Mouse (Mus musculus) ES-E14 (cell line): ENCODE results near the gene Sept5. TPM values are rescaled to one million over a fixed set of nuclear protein-coding genes. Genes with fewer than 3 reads are reported as not detected.

Experiments used
- DNase-seq: peaks from one replicate; pipeline ENCODE4 v3.0.0-alpha.2; 2013; ENCODE audit warnings: low read depth, low spot score
- H3K27ac ChIP-seq: 2 replicates; pipeline ENCODE4 v1.5.1; 2012; ENCODE audit warnings: low read depth, mild to moderate bottlenecking, low read length, moderate library complexity, mixed read lengths; ENCODE audit not compliant: poor library complexity, insufficient read depth, severe bottlenecking
- H3K36me3 ChIP-seq: 2 replicates; pipeline ENCODE4 v1.6.1; 2012; ENCODE audit warnings: mild to moderate bottlenecking, low read length, moderate library complexity, mixed read lengths; ENCODE audit not compliant: control insufficient read depth, poor library complexity, insufficient read depth, severe bottlenecking
- H3K4me1 ChIP-seq, 2 experiments: fragments of 150-350 bp in 1 of 2; sonication (generic) in 1 of 2; 2 replicates each; pipeline ENCODE4 v1.6.1; 2012; ENCODE audit warnings: low read length in 2 of 2, mild to moderate bottlenecking in 1 of 2, mixed read lengths in 1 of 2; ENCODE audit not compliant: control insufficient read depth in 2 of 2, insufficient read depth in 2 of 2, poor library complexity in 1 of 2
- H3K4me3 ChIP-seq, 2 experiments: fragments of 150-350 bp in 1 of 2; sonication (generic) in 1 of 2; 2 replicates each; pipeline ENCODE4 v1.5.1; 2012; ENCODE audit warnings: low read length in 2 of 2, low read depth in 1 of 2, mild to moderate bottlenecking in 1 of 2, mixed read lengths in 1 of 2; ENCODE audit not compliant: insufficient read depth in 1 of 2, poor library complexity in 1 of 2, severe bottlenecking in 1 of 2
- H3K9ac ChIP-seq: 2 replicates; pipeline ENCODE4 v1.6.1; 2012; ENCODE audit warnings: low read depth, mild to moderate bottlenecking, low read length, mixed read lengths; ENCODE audit not compliant: poor library complexity, insufficient read depth, severe bottlenecking
- H3K9me3 ChIP-seq: fragments of 150-350 bp; sonication (generic); 2 replicates; pipeline ENCODE4 v1.6.1; 2012; ENCODE audit warnings: low read depth, mild to moderate bottlenecking, low read length; ENCODE audit not compliant: control insufficient read depth, insufficient read depth
- CHD2 ChIP-seq: IDR thresholded peaks from 2 replicates; pipeline ENCODE4 v1.6.1; 2014; ENCODE audit warnings: mild to moderate bottlenecking, low read depth, low read length, inconsistent platforms
- HCFC1 ChIP-seq: IDR thresholded peaks from 2 replicates; pipeline ENCODE4 v1.6.1; 2012; ENCODE audit warnings: low read length, inconsistent platforms, borderline replicate concordance; ENCODE audit not compliant: insufficient read depth
- MAFK ChIP-seq: IDR thresholded peaks from 2 replicates; pipeline ENCODE4 v1.6.1; 2014; ENCODE audit warnings: mild to moderate bottlenecking, low read depth, low read length, inconsistent platforms; ENCODE audit not compliant: insufficient read depth
- ZC3H11A ChIP-seq: IDR thresholded peaks from 2 replicates; pipeline ENCODE4 v1.6.1; 2012; ENCODE audit warnings: low read depth, mild to moderate bottlenecking, inconsistent platforms, low read length, borderline replicate concordance
- ZNF384 ChIP-seq: IDR thresholded peaks from 2 replicates; pipeline ENCODE4 v1.6.1; 2012; ENCODE audit warnings: low read depth, low read length, inconsistent platforms
- in situ Hi-C, 2 experiments: fragments of 600-800 bp; cut with MboI; formaldehyde crosslinking; loops; one replicate each; pipeline ENCODE4 v1.15.1; 2025; ENCODE audit warnings: low sequenced_read_pairs in 2 of 2, inconsistent platforms in 1 of 2; ENCODE audit not compliant: unreplicated experiment in 2 of 2
- total RNA-seq: library from RNA; depleted of rRNA; stranded (reverse); fragments of 300-350 nt; gene quantifications from 2 replicates; pipeline ENCODE4 v1.2.3, GENCODE M21; 2012

Sept5 gene
- total RNA-seq, 1 experiment = 3.0 TPM

- TF ChIP-seq CHD2 (no peak), ZNF384 (no peak), MAFK (no peak), ZC3H11A (no peak), HCFC1 (no peak)
- in situ Hi-C loops = no loop called here
- H3K4me3 ChIP-seq = no peak overlapping the region
- H3K36me3 ChIP-seq = no peaks in the 10 kb centered on the region
- peaks cover 0 to 4% of the 10 kb centered on the region in 2 experiments; a peak in 1 of 4 replicates for H3K4me1 ChIP-seq
- H3K9ac ChIP-seq = no peak overlapping the region
- no peak for DNase-seq
- no peak overlapping the region for H3K27ac ChIP-seq
- no peaks in the 10 kb centered on the region for H3K9me3 ChIP-seq
These were observed 23.8 kb upstream of the Sept5 start for GRCm38 (mm10) chr16:18653290-18654160.

- Histone ChIP-seq H3K36me3 (no peaks in the 10 kb centered on the region), H3K9me3 (no peaks in the 10 kb centered on the region), H3K4me3 (no peak overlapping the region), H3K9ac (no peak overlapping the region), H3K27ac (no peak overlapping the region), H3K4me1 (peaks cover 0 to 5% of the 10 kb centered on the region in 2 experiments; a peak in 1 of 4 replicates)
- no peak for DNase-seq
- TF ChIP-seq ZC3H11A (no peak), MAFK (no peak), HCFC1 (no peak)
- in situ Hi-C loops = no loop called here
These were observed 19.4 kb upstream of the Sept5 start for GRCm38 (mm10) chr16:18649126-18649525.

GRCm38 (mm10) chr16:18645329-18645728 lies 15.6 kb upstream of the Sept5 start:
- Histone ChIP-seq H3K27ac (no peak overlapping the region), H3K4me3 (no peak overlapping the region), H3K9me3 (no peaks in the 10 kb centered on the region), H3K4me1 (peaks cover 0 to 5% of the 10 kb centered on the region in 2 experiments; a peak in 1 of 4 replicates), H3K36me3 (no peaks in the 10 kb centered on the region), H3K9ac (no peak overlapping the region)
- in situ Hi-C loops = no loop called here
- no peak for DNase-seq
- TF ChIP-seq MAFK = no peak

GRCm38 (mm10) chr16:18644485-18644884 lies 14.7 kb upstream of the Sept5 start:
- Histone ChIP-seq H3K9me3 (no peaks in the 10 kb centered on the region), H3K9ac (no peak overlapping the region), H3K27ac (no peak overlapping the region), H3K36me3 (no peaks in the 10 kb centered on the region), H3K4me3 (no peak overlapping the region), H3K4me1 (peaks cover 0 to 5% of the 10 kb centered on the region in 2 experiments; a peak in 1 of 4 replicates)
- in situ Hi-C loops = no loop called here
- no peak for TF ChIP-seq ZNF384
- TF ChIP-seq HCFC1 = no peak
- TF ChIP-seq MAFK = no peak
- TF ChIP-seq ZC3H11A = no peak
- no peak for TF ChIP-seq CHD2
- DNase-seq = no peak
